Mouse (Mus musculus): ENCODE measurements around the gene Fbxl13. TPM values are rescaled to one million over a fixed set of nuclear protein-coding genes. Genes with fewer than 3 reads are reported as not detected.

Gene Fbxl13
- 1.1 TPM for polyA plus RNA-seq (2014; fragmentation: Illumina TruSeq; extraction: RNeasy Lipid Tissue Mini Kit (QIAGEN cat#74804); ENCODE audit: insufficient read depth, low read depth, low replicate concordance)

DNA sequence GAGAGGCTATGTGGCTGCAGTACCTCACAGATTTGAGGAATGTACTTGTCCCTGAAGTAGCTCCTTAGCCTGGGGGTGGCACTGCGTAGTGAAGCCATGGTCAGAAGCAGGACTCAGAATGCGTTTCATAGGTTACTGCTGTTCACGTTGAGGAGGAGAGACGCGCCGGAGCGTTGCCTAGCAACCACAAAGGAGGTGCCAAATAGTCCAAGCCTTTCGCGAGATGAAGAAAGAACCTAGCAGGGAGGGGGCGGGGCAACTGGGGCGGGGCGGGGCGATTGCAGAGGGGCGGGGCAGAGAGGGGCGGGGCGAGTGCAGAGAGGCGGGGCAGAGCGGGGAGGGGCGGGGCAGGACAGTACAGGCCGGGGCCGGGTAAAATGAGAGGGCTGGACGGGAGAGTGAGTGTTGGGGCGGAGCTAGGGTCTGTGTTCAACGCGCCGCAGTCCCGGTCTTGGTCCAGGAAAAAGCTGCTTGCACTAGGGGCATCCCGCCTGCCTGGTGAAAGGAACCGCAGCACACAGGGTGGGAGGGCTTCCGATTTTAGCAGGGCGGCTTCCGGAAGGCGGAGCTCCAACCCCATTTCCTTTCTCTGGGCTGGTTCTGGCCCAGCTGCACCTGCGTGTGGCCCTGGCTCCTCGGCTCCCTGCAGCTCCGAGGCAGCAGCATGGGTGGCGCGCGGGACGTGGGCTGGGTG is at the start of gene Fbxl13, which contains the start of gene Armc10:
Gene Fbxl13 (minus strand): TSS at position 196 of the 694 bp plus-strand sequence.
Gene Armc10 (plus strand): TSS at position 375 of the 694 bp plus-strand sequence.

DNA sequence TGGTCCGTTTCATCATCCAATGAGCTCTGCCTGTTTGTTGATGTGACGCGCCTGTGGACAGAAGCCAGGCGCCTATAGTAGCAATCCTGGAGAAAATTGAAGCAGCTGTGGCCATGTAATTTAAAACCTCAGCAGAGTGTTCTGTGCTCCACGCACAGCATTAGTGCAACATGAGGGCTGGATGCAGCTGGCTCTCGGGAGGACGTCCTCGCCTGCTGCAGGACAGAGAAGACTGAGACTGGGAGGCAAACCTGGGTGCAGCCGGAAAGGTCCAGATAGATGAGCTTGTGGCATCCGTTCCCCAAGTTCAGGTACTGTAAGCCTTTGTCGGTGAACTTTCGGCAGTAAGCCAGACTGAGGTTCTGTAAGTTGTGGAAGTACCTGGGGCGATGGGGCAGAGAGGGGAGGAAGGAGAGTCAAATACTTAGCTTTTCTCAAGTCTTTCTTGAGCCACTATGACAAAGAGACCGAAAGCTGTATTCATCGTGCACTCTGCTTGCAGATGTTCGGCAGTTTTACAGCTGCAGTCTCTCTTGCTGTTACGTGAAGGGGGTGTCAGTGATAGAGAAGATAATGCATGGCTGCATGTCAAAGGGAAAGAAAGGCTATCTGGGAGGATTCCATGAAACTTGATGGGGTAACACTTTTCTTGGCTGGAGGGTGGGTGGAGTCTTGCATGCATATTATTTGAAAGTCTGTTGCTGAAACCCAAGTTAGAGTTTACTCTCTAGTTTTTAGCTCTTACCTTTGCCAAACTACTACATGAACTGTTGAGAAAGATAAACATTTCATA is 101.8 kb downstream of the Fbxl13 start, which contains the start of gene Lrrc17:
Gene Lrrc17 (plus strand): TSS at position 151 of the 793 bp plus-strand sequence.

Other genes starting within 250 kb of the Fbxl13 start
- 4.3 TPM for gene Ccdc146, start 221.0 kb downstream of the Fbxl13 start, polyA plus RNA-seq (2014; fragmentation: Illumina TruSeq; extraction: RNeasy Lipid Tissue Mini Kit (QIAGEN cat#74804); ENCODE audit: insufficient read depth, low read depth, low replicate concordance)
- gene Fam185a, start 220.7 kb downstream of the Fbxl13 start, polyA plus RNA-seq (2014; fragmentation: Illumina TruSeq; extraction: RNeasy Lipid Tissue Mini Kit (QIAGEN cat#74804); ENCODE audit: insufficient read depth, low read depth, low replicate concordance), result 2.7 TPM
- 5.5 TPM for gene Lrrc17, start 102.1 kb downstream of the Fbxl13 start, polyA plus RNA-seq (2014; fragmentation: Illumina TruSeq; extraction: RNeasy Lipid Tissue Mini Kit (QIAGEN cat#74804); ENCODE audit: insufficient read depth, low read depth, low replicate concordance)
- 20.5 TPM for gene Armc10, start 179 bp upstream of the Fbxl13 start, polyA plus RNA-seq (2014; fragmentation: Illumina TruSeq; extraction: RNeasy Lipid Tissue Mini Kit (QIAGEN cat#74804); ENCODE audit: insufficient read depth, low read depth, low replicate concordance)
- gene Napepld, start 55.8 kb upstream of the Fbxl13 start, polyA plus RNA-seq (2014; fragmentation: Illumina TruSeq; extraction: RNeasy Lipid Tissue Mini Kit (QIAGEN cat#74804); ENCODE audit: insufficient read depth, low read depth, low replicate concordance), result 2.8 TPM
- gene Pmpcb, start 91.5 kb upstream of the Fbxl13 start, polyA plus RNA-seq (2014; fragmentation: Illumina TruSeq; extraction: RNeasy Lipid Tissue Mini Kit (QIAGEN cat#74804); ENCODE audit: insufficient read depth, low read depth, low replicate concordance), result 39.7 TPM
- 18.3 TPM for gene Dnajc2, start 139.6 kb upstream of the Fbxl13 start, polyA plus RNA-seq (2014; fragmentation: Illumina TruSeq; extraction: RNeasy Lipid Tissue Mini Kit (QIAGEN cat#74804); ENCODE audit: insufficient read depth, low read depth, low replicate concordance)
- 65.4 TPM for gene Psmc2, start 139.6 kb upstream of the Fbxl13 start, polyA plus RNA-seq (2014; fragmentation: Illumina TruSeq; extraction: RNeasy Lipid Tissue Mini Kit (QIAGEN cat#74804); ENCODE audit: insufficient read depth, low read depth, low replicate concordance)
- gene Slc26a5, start 220.0 kb upstream of the Fbxl13 start, polyA plus RNA-seq (2014; fragmentation: Illumina TruSeq; extraction: RNeasy Lipid Tissue Mini Kit (QIAGEN cat#74804); ENCODE audit: insufficient read depth, low read depth, low replicate concordance), result not detected